Mouse (Mus musculus): ENCODE measurements at regions not wholly inside any gene's neighbourhood (a gene's known extent, or its start where the extent isn't known, plus 50 kb on each side); places are given as distances from the start of the nearest gene placed in this dataset.

- TF ChIP-seq CTCF (conservative IDR thresholded peaks at IDR 0.05 in 1 of 2, IDR thresholded peaks at IDR 0.05 in 1 of 2; ENCODE audit: low read depth in 2 of 2, low read length in 2 of 2) (no peak), POLR2A (IDR thresholded peaks at IDR 0.05; ENCODE audit: low read depth, low read length) (no peak), MAX (IDR thresholded peaks at IDR 0.05; ENCODE audit: low read length) (no peak), IRF4 (IDR thresholded peaks at IDR 0.05; ENCODE audit: low read depth, low read length) (no peak), TBP (conservative IDR thresholded peaks at IDR 0.05; ENCODE audit: low read depth, low read length) (no peak), HCFC1 (IDR thresholded peaks at IDR 0.05; ENCODE audit: low read depth, low read length) (no peak), SMC3 (IDR thresholded peaks at IDR 0.05; ENCODE audit: low read depth, low read length) (no peak), JUND (conservative IDR thresholded peaks at IDR 0.05; ENCODE audit: low read depth, low read length) (no peak), E2F4 (IDR thresholded peaks at IDR 0.05; ENCODE audit: insufficient replicate concordance, low read depth, low read length) (no peak), POLR2AphosphoS2 (IDR thresholded peaks at IDR 0.05; ENCODE audit: low read depth, low read length) (no peak), NRF1 (IDR thresholded peaks at IDR 0.05; ENCODE audit: low read depth, low read length) (no peak), MEF2A (IDR thresholded peaks at IDR 0.05; ENCODE audit: borderline replicate concordance, low read depth, low read length) (no peak), CHD2 (IDR thresholded peaks at IDR 0.05; ENCODE audit: low read length) (no peak)
These were observed 259.9 kb downstream of the Pdha2 start for GRCm38 (mm10) chr3:140952111-140952800.

Data from CH12.LX (cell line).